Mouse (Mus musculus): Measurements from ENCODE around the gene Gsta1. TPM values are rescaled to one million over a fixed set of nuclear protein-coding genes. Genes with fewer than 3 reads are reported as not detected.
"Not testable (repeated sequence)": the region's sequence is repeated elsewhere in the genome, so short reads cannot be mapped to it uniquely, and the experiment has no call there.

Gene Gsta1
- polyA plus RNA-seq, 1 experiment from 2014 or later: 8.8 TPM

- not testable (repeated sequence) for H3K36me3 ChIP-seq; H3K27ac ChIP-seq; H3K4me2 ChIP-seq; ATAC-seq (ENCODE audit: insufficient number of reproducible peaks, low FRiP score, low TSS enrichment, low read depth); H3K9ac ChIP-seq; H3K9me3 ChIP-seq; H3K4me3 ChIP-seq; H3K27me3 ChIP-seq; H3K4me1 ChIP-seq
- 63% methylated on average over 4 of the region's 4 CpGs for WGBS
Observed at GRCm38 (mm10) chr9:78255683-78256470, 25.4 kb downstream of the Gsta1 start.

GRCm38 (mm10) chr9:78256914-78257313, 26.5 kb downstream of the Gsta1 start, which contains the start of gene Gm3776:
Gene Gm3776, plus strand, starts transcription at chr9:78257129.
- not testable (repeated sequence) for H3K9ac ChIP-seq; ATAC-seq (ENCODE audit: insufficient number of reproducible peaks, low FRiP score, low TSS enrichment, low read depth); H3K4me3 ChIP-seq; H3K4me1 ChIP-seq; H3K36me3 ChIP-seq; H3K4me2 ChIP-seq; H3K27me3 ChIP-seq; H3K27ac ChIP-seq; H3K9me3 ChIP-seq
- WGBS: 48% methylated on average over 2 of the region's 3 CpGs

- not testable (repeated sequence) for H3K9ac ChIP-seq; H3K4me2 ChIP-seq; H3K4me1 ChIP-seq; H3K27ac ChIP-seq; H3K27me3 ChIP-seq; H3K36me3 ChIP-seq; ATAC-seq (ENCODE audit: insufficient number of reproducible peaks, low FRiP score, low TSS enrichment, low read depth); H3K4me3 ChIP-seq; H3K9me3 ChIP-seq
- 0% methylated on average over 1 of the region's 6 CpGs for WGBS
Observed at GRCm38 (mm10) chr9:78259688-78260087, 29.2 kb downstream of the Gsta1 start.

GRCm38 (mm10) chr9:78270945-78271344, 40.5 kb downstream of the Gsta1 start:
- H3K27me3 ChIP-seq; H3K9me3 ChIP-seq; H3K36me3 ChIP-seq; H3K9ac ChIP-seq; H3K27ac ChIP-seq; H3K4me3 ChIP-seq; ATAC-seq (ENCODE audit: insufficient number of reproducible peaks, low FRiP score, low TSS enrichment, low read depth); H3K4me1 ChIP-seq; H3K4me2 ChIP-seq: not testable (repeated sequence)
- 81% methylated on average over 3 of the region's 3 CpGs for WGBS

DNA sequence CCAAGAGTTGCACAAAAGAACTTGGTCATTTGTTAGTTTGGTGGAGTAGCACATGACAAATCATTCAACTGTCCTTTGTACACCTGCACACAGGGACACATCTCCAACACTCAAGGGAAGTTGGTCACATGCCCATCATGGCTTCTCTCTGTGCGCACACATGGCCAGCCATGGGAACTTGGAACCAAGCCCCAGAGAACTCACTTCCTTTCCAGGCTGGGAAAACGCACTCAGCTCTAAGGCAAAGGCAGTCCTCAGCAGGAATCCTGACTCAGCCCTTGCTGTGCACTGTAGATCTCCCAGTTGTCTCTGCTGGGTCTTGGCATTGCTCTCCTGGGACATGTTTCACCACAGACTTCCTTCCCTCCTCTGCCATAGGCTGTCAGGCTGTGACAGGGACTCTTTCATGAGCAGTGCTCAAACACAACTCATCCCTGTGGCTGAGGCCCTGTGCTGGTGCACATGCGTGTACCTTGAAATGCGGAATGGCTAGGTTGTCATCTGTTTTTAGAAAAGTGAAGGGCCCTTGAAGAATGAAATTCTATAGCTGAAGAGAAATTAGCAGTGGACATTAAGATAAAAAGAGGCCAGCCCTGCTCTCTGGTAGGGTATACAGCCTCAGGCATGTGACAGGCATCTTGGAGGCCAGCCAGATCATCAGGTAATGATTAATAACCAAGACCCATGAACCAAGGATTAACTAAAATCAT, 51.7 kb downstream of the Gsta1 start:
- WGBS: 76% methylated on average over 4 of the region's 4 CpGs
- not testable (repeated sequence) for H3K9ac ChIP-seq

DNA sequence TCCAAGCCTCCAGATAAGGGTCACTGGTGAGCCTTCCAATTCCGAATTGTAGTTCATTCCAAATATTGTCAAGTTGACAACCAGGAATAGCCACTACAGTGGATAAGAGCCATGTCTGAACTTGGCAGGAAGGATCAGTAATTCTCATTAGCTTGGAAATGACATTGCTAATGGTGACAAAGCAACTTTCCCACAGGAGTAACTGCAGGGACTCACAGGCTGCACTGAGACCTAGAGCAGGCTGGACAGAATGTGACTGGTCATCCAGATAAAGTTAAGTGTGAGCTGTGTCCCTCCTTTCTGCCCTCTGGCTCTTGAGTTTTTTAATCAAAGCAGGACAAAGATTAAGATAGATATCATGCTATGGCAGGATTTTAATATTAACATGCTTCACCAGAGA, 58.6 kb downstream of the Gsta1 start:
- H3K27ac ChIP-seq; H3K4me3 ChIP-seq; H3K9ac ChIP-seq; H3K4me1 ChIP-seq; H3K9me3 ChIP-seq; ATAC-seq (ENCODE audit: insufficient number of reproducible peaks, low FRiP score, low TSS enrichment, low read depth); H3K4me2 ChIP-seq; H3K36me3 ChIP-seq; H3K27me3 ChIP-seq: not testable (repeated sequence)
- WGBS: 68% methylated on average over 1 of the region's 1 CpGs

More for the DNA sequence above, 51.7 kb downstream of the Gsta1 start:
- H3K36me3 ChIP-seq; H3K4me2 ChIP-seq; H3K27me3 ChIP-seq; H3K9me3 ChIP-seq; H3K4me3 ChIP-seq; ATAC-seq (ENCODE audit: insufficient number of reproducible peaks, low FRiP score, low TSS enrichment, low read depth); H3K27ac ChIP-seq; H3K4me1 ChIP-seq: not testable (repeated sequence)

- not testable (repeated sequence) for ATAC-seq (ENCODE audit: insufficient number of reproducible peaks, low FRiP score, low TSS enrichment, low read depth); H3K4me1 ChIP-seq; H3K27ac ChIP-seq; H3K9ac ChIP-seq; H3K9me3 ChIP-seq; H3K4me3 ChIP-seq; H3K27me3 ChIP-seq; H3K4me2 ChIP-seq; H3K36me3 ChIP-seq
- WGBS: 67% methylated on average over 3 of the region's 3 CpGs
Observed at GRCm38 (mm10) chr9:78289723-78290122, 59.3 kb downstream of the Gsta1 start, which contains the start of gene Gm10639. Gene Gm10639, plus strand, starts transcription at chr9:78289923.

Other genes with a start within 250 kb of the Gsta1 start
- not detected in 2 replicates for gene Gcm1, start 178.7 kb upstream of the Gsta1 start, polyA plus RNA-seq (2015; fragmentation: Nextera tagmentation; extraction: Ambion mirVana)
- 37.6 and 41.2 TPM in 2 replicates for gene Fbxo9, start 121.6 kb upstream of the Gsta1 start, polyA plus RNA-seq (2015; fragmentation: Nextera tagmentation; extraction: Ambion mirVana)
- 23.5 and 24.0 TPM in 2 replicates for gene Ick, start 121.5 kb upstream of the Gsta1 start, polyA plus RNA-seq (2015; fragmentation: Nextera tagmentation; extraction: Ambion mirVana)
- 57.5 and 60.6 TPM in 2 replicates for gene Gsta4, start 47.9 kb upstream of the Gsta1 start, polyA plus RNA-seq (2015; fragmentation: Nextera tagmentation; extraction: Ambion mirVana)
- 12.5 and 12.9 TPM in 2 replicates for gene Gm3776, start 26.5 kb downstream of the Gsta1 start, polyA plus RNA-seq (2015; fragmentation: Nextera tagmentation; extraction: Ambion mirVana)
- gene Gm10639, start 59.3 kb downstream of the Gsta1 start, polyA plus RNA-seq (2015; fragmentation: Nextera tagmentation; extraction: Ambion mirVana): 0.22 and 0.29 TPM in 2 replicates
- gene Omt2a, start 84.1 kb downstream of the Gsta1 start, polyA plus RNA-seq (2015; fragmentation: Nextera tagmentation; extraction: Ambion mirVana): not detected in 2 replicates
- gene Omt2b, start 96.9 kb downstream of the Gsta1 start, polyA plus RNA-seq (2015; fragmentation: Nextera tagmentation; extraction: Ambion mirVana): not detected in 2 replicates
- gene Gsta2, start 125.1 kb downstream of the Gsta1 start, polyA plus RNA-seq (2015; fragmentation: Nextera tagmentation; extraction: Ambion mirVana): 15.4 and 16.8 TPM in 2 replicates
- 0.42 TPM in 1 of 2 replicates, not detected in the other for gene Dppa5a, start 137.5 kb downstream of the Gsta1 start, polyA plus RNA-seq (2015; fragmentation: Nextera tagmentation; extraction: Ambion mirVana)
- 2.9 and 3.4 TPM in 2 replicates for gene Ooep, start 148.1 kb downstream of the Gsta1 start, polyA plus RNA-seq (2015; fragmentation: Nextera tagmentation; extraction: Ambion mirVana)
- gene Ddx43, start 165.1 kb downstream of the Gsta1 start, polyA plus RNA-seq (2015; fragmentation: Nextera tagmentation; extraction: Ambion mirVana): 0.15 and 0.27 TPM in 2 replicates
- 2.7 and 3.4 TPM in 2 replicates for gene Cgas, start 212.6 kb downstream of the Gsta1 start, polyA plus RNA-seq (2015; fragmentation: Nextera tagmentation; extraction: Ambion mirVana)
- gene Mto1, start 217.6 kb downstream of the Gsta1 start, polyA plus RNA-seq (2015; fragmentation: Nextera tagmentation; extraction: Ambion mirVana): 21.2 and 24.6 TPM in 2 replicates
- 0.71 and 0.83 TPM in 2 replicates for gene Gm17324, start 218.1 kb downstream of the Gsta1 start, polyA plus RNA-seq (2015; fragmentation: Nextera tagmentation; extraction: Ambion mirVana)